Mouse (Mus musculus): ENCODE results near the gene Frk. TPM values are rescaled to one million over a fixed set of nuclear protein-coding genes. Genes with fewer than 3 reads are reported as not detected.
"Not testable (repeated sequence)": the region's sequence is repeated elsewhere in the genome, so short reads cannot be mapped to it uniquely, and the experiment has no call there.

The Frk gene
- total and polyA plus RNA-seq, 2 experiments: 0.92 to 5.2 TPM

DNA sequence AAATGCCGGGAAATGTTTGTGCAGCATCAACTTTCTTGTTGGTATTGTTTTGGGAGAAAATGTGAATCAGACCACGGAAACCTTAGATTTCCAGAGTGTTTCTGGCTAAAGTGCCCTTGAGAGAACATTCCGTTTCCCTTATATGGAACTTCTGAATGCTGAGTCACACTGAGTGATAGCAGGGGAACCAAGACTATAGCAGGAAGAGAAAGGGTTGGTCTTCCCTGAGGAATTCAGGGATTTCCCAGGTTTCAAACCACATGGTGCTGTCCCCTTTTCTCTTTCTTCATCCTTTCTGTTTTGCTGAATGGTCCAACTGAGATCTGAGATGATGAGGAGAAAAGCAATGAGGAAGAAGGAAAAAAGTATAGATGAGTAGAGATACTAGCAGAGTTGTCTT is 135.3 kb downstream of the Frk start:
- H3K9ac ChIP-seq (ENCODE audit: low read depth, low read length): no peak overlapping the region
- WGBS: 19% methylated on average over 3 of the region's 3 CpGs
- H3K27ac ChIP-seq (replicated peaks; ENCODE audit: insufficient read depth, low read depth, low read length): no peak overlapping the region
- no peaks in the 10 kb centered on the region for H3K79me2 ChIP-seq (ENCODE audit: control insufficient read depth, insufficient read depth, low read length)
- H3K27me3 ChIP-seq (ENCODE audit: control insufficient read depth, insufficient read depth, low read length): no peaks in the 10 kb centered on the region
- TF ChIP-seq CTCF (IDR thresholded peaks at IDR 0.05; ENCODE audit: low read depth, low read length): no peak
- no peak for TF ChIP-seq POLR2A (IDR thresholded peaks at IDR 0.05; ENCODE audit: extremely low read depth, insufficient read depth, low read length)
- no peak for DNase-seq (ENCODE audit: extremely low read depth, low read depth, low spot score)
- no peaks in the 10 kb centered on the region for H3K36me3 ChIP-seq (ENCODE audit: control insufficient read depth, insufficient read depth, low read length)
- H3K4me3 ChIP-seq (ENCODE audit: insufficient read depth, low read depth, low read length): no peak overlapping the region
- no peaks in the 10 kb centered on the region for H3K4me1 ChIP-seq (ENCODE audit: control insufficient read depth, insufficient read depth, low read length)

DNA sequence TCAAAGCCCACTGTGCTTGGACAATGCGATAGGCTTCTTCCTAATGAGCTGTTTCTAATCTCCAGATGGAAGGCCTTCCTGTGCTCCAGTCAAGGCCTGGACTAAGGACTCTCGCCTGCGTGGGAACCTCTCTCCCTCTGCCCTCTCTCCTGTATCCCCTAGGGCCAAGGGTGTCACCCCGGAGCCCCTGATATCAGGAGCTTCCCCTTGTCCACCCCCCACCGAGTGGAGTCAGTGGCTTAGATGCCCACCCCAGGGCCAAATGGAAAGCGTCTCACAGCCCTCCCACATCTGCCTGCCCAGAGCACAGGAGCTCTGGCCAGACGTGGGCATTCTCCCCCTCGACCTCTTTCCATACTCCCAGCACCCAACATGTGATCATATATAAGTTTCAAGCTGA is 137.3 kb downstream of the Frk start:
- DNase-seq (ENCODE audit: extremely low read depth, low read depth, low spot score); H3K4me3 ChIP-seq (ENCODE audit: insufficient read depth, low read depth, low read length); H3K9ac ChIP-seq (ENCODE audit: low read depth, low read length); H3K27ac ChIP-seq (replicated peaks; ENCODE audit: insufficient read depth, low read depth, low read length); H3K4me1 ChIP-seq (ENCODE audit: control insufficient read depth, insufficient read depth, low read length); H3K79me2 ChIP-seq (ENCODE audit: control insufficient read depth, insufficient read depth, low read length); H3K36me3 ChIP-seq (ENCODE audit: control insufficient read depth, insufficient read depth, low read length); H3K27me3 ChIP-seq (ENCODE audit: control insufficient read depth, insufficient read depth, low read length): not testable (repeated sequence)
- 77% methylated on average over 8 of the region's 8 CpGs for WGBS

DNA sequence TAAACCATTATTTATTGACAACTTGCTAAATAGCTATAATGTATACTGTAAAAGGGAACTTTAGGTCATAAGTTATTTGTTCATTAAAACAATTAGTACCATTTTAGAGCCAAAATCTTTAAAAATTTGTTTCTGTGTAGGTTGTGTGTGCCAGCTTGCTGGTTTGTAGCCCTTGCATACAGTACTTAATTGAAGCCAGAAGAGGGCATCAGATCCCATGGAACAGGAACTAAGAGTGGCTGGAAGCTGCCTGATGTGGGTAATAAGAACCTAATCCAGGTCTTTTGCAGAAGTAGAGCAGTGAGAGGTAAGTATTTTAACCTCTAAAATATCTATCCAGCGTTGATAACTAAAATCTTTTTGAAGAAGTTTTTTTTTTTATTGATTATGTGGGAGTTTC is 155.0 kb downstream of the Frk start:
- H3K4me3 ChIP-seq (ENCODE audit: insufficient read depth, low read depth, low read length): no peak overlapping the region
- DNase-seq (ENCODE audit: extremely low read depth, low read depth, low spot score): no peak
- no peak overlapping the region for H3K9ac ChIP-seq (ENCODE audit: low read depth, low read length)
- no peaks in the 10 kb centered on the region for H3K4me1 ChIP-seq (ENCODE audit: control insufficient read depth, insufficient read depth, low read length)
- H3K36me3 ChIP-seq (ENCODE audit: control insufficient read depth, insufficient read depth, low read length): no peaks in the 10 kb centered on the region
- WGBS: 57% methylated on average over 1 of the region's 1 CpGs
- H3K27me3 ChIP-seq (ENCODE audit: control insufficient read depth, insufficient read depth, low read length): no peaks in the 10 kb centered on the region
- H3K79me2 ChIP-seq (ENCODE audit: control insufficient read depth, insufficient read depth, low read length): no peaks in the 10 kb centered on the region
- TF ChIP-seq CTCF (IDR thresholded peaks at IDR 0.05; ENCODE audit: low read depth, low read length): no peak
- no peak overlapping the region for H3K27ac ChIP-seq (replicated peaks; ENCODE audit: insufficient read depth, low read depth, low read length)

Other genes starting within 250 kb of the Frk start
- gene Tspyl1, start 201.2 kb upstream of the Frk start, total RNA-seq (2014; rRNA removed): 12.9 and 14.5 TPM in 2 replicates
- 13.1 and 13.6 TPM in 2 replicates for gene Tspyl1, start 201.2 kb upstream of the Frk start, polyA plus RNA-seq (2012; rRNA removed)
- 2.8 and 3.2 TPM in 2 replicates for gene Tspyl4, start 186.0 kb upstream of the Frk start, total RNA-seq (2014; rRNA removed)
- gene Tspyl4, start 186.0 kb upstream of the Frk start, polyA plus RNA-seq (2012; rRNA removed): 1.7 and 4.6 TPM in 2 replicates
- not detected in 2 replicates for gene Col10a1, start 93.4 kb upstream of the Frk start, total RNA-seq (2014; rRNA removed)
- not detected in 2 replicates for gene Col10a1, start 93.4 kb upstream of the Frk start, polyA plus RNA-seq (2012; rRNA removed)
- 15.2 and 18.7 TPM in 2 replicates for gene Nt5dc1, start 64.8 kb upstream of the Frk start, total RNA-seq (2014; rRNA removed)
- 6.9 and 7.3 TPM in 2 replicates for gene Nt5dc1, start 64.8 kb upstream of the Frk start, polyA plus RNA-seq (2012; rRNA removed)